Mouse (Mus musculus) liver, embryonic 16.5 days (tissue): ENCODE measurements at regions not wholly inside any gene's neighbourhood (a gene's known extent, or its start where the extent isn't known, plus 50 kb on each side); places are given as distances from the start of the nearest gene placed in this dataset.

Source experiments
- ATAC-seq: fragments of 200-750 bp; cut with Nextera tagmentation; 2 replicates; pipeline ENCODE4 v1.8.0; 2017; ENCODE audit warnings: low read depth, mild to moderate bottlenecking, moderate number of reproducible peaks, moderate library complexity
- H3K27ac ChIP-seq: fragments of 300-500 bp; sonication (generic); 2 replicates; pipeline ENCODE4 v1.5.1; 2014; ENCODE audit warnings: mild to moderate bottlenecking, low read length
- H3K27me3 ChIP-seq: fragments of 300-500 bp; sonication (generic); 2 replicates; pipeline ENCODE4 v1.6.1; 2014; ENCODE audit warnings: low read depth, low read length, mixed read lengths; ENCODE audit not compliant: control insufficient read depth, insufficient read depth
- H3K36me3 ChIP-seq: fragments of 300-500 bp; sonication (generic); 2 replicates; pipeline ENCODE4 v1.6.1; 2014; ENCODE audit warnings: mild to moderate bottlenecking; ENCODE audit not compliant: control insufficient read depth, insufficient read depth
- H3K4me1 ChIP-seq: fragments of 300-500 bp; sonication (generic); 2 replicates; pipeline ENCODE4 v1.6.1; 2014; ENCODE audit warnings: low read depth, low read length, mixed read lengths; ENCODE audit not compliant: control insufficient read depth
- H3K4me2 ChIP-seq: fragments of 300-500 bp; sonication (generic); 2 replicates; pipeline ENCODE4 v1.6.1; 2014; ENCODE audit warnings: low read depth, low read length, mixed read lengths
- H3K4me3 ChIP-seq: fragments of 300-500 bp; sonication (generic); 2 replicates; pipeline ENCODE4 v1.5.1; 2014; ENCODE audit warnings: low read depth, mild to moderate bottlenecking, low read length
- H3K9ac ChIP-seq: fragments of 300-500 bp; sonication (generic); 2 replicates; pipeline ENCODE4 v1.6.1; 2014; ENCODE audit warnings: low read depth, low read length
- H3K9me3 ChIP-seq: fragments of 300-500 bp; sonication (generic); replicated peaks from 2 replicates; pipeline ENCODE4 v1.6.1; 2016; ENCODE audit warnings: low read length; ENCODE audit not compliant: control insufficient read depth
- WGBS: fragments of 180-500 bp; shearing (Covaris S2); extraction: QIAGEN DNeasy Blood & Tissue Kit; methylation state at CpG from one replicate; pipeline ENCODE4 v1.1.7; 2014; ENCODE audit not compliant: insufficient replicate concordance; 5-methylcytosine and 5-hydroxymethylcytosine counted together

DNA sequence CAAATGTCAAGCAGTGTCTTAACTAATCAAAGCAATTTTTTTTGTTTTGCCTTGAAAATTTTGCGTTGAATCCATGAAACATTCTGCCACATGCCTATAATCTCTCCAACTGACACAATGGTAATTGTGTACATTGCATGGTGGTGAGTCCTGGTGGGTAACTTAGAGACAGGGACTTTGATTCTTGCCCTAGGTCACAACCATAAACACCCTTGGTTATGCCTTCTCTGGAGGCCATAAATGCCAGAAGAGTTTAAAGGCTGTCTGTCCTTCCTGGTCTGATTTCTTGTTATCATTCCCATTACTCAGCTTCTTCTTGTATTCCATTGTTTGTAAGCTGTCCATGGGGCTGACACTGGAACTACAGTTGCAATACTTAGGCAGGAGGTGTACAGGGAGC, 179.6 kb upstream of the Cxadr start:
- Histone ChIP-seq H3K4me1 (no peaks in the 10 kb centered on the region), H3K4me3 (no peak overlapping the region), H3K9me3 (no peaks in the 10 kb centered on the region), H3K9ac (no peak overlapping the region), H3K27me3 (no peaks in the 10 kb centered on the region), H3K4me2 (no peak overlapping the region), H3K36me3 (no peaks in the 10 kb centered on the region), H3K27ac (no peak overlapping the region)
- 44% methylated on average over 1 of the region's 1 CpGs for WGBS
- ATAC-seq = no peak

DNA sequence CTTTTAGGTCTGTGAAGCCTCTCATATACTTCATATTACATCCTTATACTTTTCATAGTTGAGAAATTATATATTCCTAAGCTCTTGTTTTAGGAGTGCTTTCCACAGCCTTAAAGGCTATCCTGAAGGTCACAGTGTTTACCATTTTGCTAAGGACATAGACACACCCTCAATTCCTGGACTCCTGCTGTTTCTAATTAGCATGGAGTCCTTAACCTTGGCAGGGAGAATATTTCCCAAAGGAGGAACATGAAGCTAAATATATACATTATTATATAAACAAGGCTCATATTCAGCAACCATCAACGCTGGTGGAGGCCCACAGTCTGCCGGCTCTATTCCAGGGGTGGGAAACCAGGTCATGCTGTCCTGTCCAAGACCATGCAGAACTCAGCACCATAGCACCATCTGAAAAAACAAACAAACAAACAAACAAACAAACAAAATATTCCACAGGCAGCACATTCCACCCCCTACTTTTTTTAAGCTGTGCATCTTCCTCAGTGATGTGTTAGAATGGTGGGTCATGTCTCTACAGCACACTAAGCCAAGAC, 180.9 kb upstream of the Cxadr start:
- Histone ChIP-seq H3K4me3 (no peak overlapping the region), H3K27me3 (no peaks in the 10 kb centered on the region), H3K27ac (no peak overlapping the region), H3K9ac (no peak overlapping the region), H3K9me3 (no peaks in the 10 kb centered on the region), H3K4me1 (no peaks in the 10 kb centered on the region), H3K36me3 (no peaks in the 10 kb centered on the region), H3K4me2 (no peak overlapping the region)
- WGBS = 64% methylated on average over 2 of the region's 2 CpGs
- no peak for ATAC-seq

DNA sequence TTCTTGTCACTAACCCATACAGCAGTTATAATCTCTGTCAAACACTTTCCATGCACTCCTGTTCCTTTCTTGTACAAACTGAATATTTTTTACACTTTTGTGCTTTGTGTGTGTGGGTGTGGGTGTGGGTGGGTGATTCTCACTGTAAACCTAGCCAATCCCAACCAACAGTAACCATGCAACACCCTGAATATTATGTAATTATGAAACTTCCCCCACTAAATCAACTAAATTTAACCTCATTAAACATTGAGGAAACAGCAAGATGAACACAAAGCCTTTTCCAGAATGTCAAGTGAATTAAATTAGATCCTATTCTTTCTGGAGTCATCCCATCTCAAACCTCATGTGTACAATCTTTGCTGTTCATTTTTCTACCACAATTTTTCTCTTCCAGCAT, 197.0 kb upstream of the Cxadr start:
- Histone ChIP-seq H3K27me3 (no peaks in the 10 kb centered on the region), H3K9ac (no peak overlapping the region), H3K4me2 (no peak overlapping the region), H3K36me3 (no peaks in the 10 kb centered on the region), H3K9me3 (no peaks in the 10 kb centered on the region), H3K4me3 (no peak overlapping the region), H3K27ac (no peak overlapping the region), H3K4me1 (no peaks in the 10 kb centered on the region)
- ATAC-seq = no peak

DNA sequence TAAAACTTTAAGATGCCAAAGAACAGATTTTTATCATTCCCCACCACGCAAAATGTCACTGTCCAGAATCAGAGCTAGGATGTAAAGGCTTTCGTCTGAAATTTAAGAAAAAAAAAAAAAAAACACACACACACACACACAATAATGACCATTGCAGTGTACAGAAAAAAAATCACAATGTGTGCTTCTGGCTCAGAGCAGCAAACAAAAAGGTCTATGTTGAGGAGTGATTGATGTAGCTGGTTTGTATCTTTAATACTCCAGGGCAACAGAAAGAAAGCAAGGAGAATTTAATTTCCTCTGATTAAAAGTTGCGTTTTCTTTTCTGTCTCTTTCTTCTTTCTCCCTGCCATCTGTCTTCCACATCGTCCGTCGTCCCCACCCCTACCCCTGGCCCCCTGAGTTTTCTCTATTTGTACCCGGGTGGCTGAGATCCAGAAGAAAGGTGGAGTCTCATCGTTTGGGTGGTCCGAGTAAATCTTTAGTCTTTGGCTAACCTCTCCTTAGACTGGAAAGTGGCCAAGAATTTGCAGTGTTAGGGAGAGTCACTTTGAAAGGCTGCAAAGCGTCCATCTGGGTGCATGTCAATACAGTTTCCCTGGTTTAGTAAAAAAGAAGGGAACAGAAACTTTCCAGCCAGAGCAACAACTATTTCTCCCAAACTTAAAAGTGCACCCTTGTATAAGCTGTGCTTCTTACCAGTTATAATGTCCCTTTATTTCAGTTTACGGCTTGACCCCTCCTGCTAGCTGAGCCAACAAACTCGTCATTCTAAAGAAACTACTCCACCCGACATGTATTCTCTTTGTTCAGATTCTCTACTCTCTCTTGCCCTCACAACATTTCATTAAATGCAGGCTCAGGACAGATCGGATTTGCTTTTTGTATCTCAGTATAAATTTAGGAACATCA, 199.6 kb upstream of the Cxadr start:
- H3K4me3 ChIP-seq = no peak overlapping the region
- 57% methylated on average over 14 of the region's 14 CpGs for WGBS
- H3K36me3 ChIP-seq = no peaks in the 10 kb centered on the region
- no peak overlapping the region for H3K4me2 ChIP-seq
- H3K4me1 ChIP-seq = no peaks in the 10 kb centered on the region
- no peak overlapping the region for H3K27ac ChIP-seq
- H3K9me3 ChIP-seq = no peaks in the 10 kb centered on the region
- ATAC-seq = no peak
- no peaks in the 10 kb centered on the region for H3K27me3 ChIP-seq
- H3K9ac ChIP-seq = no peak overlapping the region

DNA sequence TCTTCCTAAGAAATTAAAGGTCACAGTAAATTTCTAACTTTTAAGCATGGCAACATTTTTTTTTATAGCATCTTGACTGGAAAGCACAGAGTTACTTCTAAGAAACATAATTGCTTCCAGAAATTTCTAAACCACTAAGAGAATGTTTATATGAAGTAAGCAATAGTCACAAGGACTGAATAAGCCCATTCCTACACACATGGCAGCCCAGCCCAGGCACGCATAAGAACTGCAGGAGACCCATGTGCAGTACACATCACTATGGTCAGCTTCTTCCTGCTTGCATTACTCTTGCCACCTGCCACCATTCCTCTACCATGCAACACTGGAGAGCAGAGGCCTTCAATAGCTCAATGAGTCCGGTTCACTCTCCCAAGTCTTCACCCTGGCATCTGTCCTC, 201.4 kb upstream of the Cxadr start:
- H3K27ac ChIP-seq = no peak overlapping the region
- no peak overlapping the region for H3K9ac ChIP-seq
- 65% methylated on average over 2 of the region's 2 CpGs for WGBS
- H3K9me3 ChIP-seq = no peaks in the 10 kb centered on the region
- no peak for ATAC-seq
- no peak overlapping the region for H3K4me3 ChIP-seq
- no peaks in the 10 kb centered on the region for H3K36me3 ChIP-seq
- H3K4me2 ChIP-seq = no peak overlapping the region
- H3K27me3 ChIP-seq = no peaks in the 10 kb centered on the region
- no peaks in the 10 kb centered on the region for H3K4me1 ChIP-seq

DNA sequence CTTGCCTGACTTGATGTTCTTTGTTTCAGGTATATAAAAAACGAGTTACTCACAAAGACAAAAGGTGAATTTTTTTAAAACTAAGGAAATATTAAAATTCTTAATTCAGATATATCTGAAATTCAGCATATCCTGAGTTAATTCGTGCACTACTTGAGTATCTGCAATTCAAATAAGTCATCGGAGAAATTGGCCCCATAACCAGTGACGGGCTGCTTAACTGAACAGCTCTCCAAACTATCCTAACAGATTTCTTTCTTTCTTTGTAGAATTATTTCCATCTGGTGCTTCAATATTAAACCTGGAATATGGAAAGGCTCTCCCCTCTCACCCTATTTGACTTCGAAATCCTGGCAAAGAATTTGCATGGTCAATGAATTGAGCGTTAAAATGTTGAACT, 202.2 kb upstream of the Cxadr start:
- Histone ChIP-seq H3K36me3 (no peaks in the 10 kb centered on the region), H3K4me1 (no peaks in the 10 kb centered on the region), H3K4me3 (no peak overlapping the region), H3K27me3 (no peaks in the 10 kb centered on the region), H3K9ac (no peak overlapping the region), H3K4me2 (no peak overlapping the region), H3K27ac (no peak overlapping the region), H3K9me3 (no peaks in the 10 kb centered on the region)
- WGBS = 62% methylated on average over 6 of the region's 6 CpGs
- no peak for ATAC-seq

DNA sequence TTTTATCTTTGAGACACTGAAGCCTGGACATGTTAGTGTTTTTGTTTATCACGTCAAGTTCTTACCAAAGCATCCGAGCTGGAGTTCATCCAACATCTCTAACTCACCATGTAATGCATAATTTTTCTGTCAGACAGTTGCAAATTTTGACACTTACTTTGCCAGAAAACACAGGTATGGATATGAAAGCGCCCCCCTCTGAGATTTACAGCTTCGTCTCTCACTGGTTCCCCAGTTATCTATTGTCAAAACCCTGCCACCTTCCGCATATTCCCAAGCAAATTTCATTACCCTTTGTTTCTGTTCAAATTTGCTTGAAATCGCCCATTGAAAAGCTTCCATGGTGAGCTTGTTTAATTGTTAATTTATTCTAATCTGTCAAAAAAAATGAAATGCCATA, 202.7 kb upstream of the Cxadr start:
- Histone ChIP-seq H3K4me1 (no peaks in the 10 kb centered on the region), H3K4me3 (no peak overlapping the region), H3K4me2 (no peak overlapping the region), H3K36me3 (no peaks in the 10 kb centered on the region), H3K27ac (no peak overlapping the region), H3K9ac (no peak overlapping the region), H3K27me3 (no peaks in the 10 kb centered on the region), H3K9me3 (no peaks in the 10 kb centered on the region)
- 59% methylated on average over 6 of the region's 6 CpGs for WGBS
- no peak for ATAC-seq

DNA sequence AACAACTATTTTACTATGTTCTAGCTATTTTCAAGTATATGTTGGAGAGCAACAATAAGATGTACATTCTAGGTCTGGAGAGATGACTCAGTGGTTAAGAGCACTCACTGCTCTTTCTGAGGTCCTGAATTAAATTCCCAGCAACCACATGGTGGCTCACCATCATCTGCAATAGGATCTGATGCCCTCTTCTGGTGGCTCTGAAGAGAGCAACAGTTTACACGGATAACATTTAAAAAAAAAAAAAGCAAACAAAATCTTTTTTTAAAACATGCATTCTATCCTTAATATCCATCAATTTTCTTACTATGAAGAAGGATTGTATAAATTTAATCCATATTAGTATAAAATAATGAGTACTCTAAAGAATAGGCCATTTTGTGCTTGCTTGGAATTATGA, 204.7 kb upstream of the Cxadr start:
- 20% methylated on average over 1 of the region's 1 CpGs for WGBS
- Histone ChIP-seq H3K4me3 (no peak overlapping the region), H3K4me1 (no peaks in the 10 kb centered on the region), H3K27ac (no peak overlapping the region), H3K36me3 (no peaks in the 10 kb centered on the region), H3K9me3 (no peaks in the 10 kb centered on the region), H3K9ac (no peak overlapping the region), H3K27me3 (no peaks in the 10 kb centered on the region), H3K4me2 (no peak overlapping the region)
- ATAC-seq = no peak

DNA sequence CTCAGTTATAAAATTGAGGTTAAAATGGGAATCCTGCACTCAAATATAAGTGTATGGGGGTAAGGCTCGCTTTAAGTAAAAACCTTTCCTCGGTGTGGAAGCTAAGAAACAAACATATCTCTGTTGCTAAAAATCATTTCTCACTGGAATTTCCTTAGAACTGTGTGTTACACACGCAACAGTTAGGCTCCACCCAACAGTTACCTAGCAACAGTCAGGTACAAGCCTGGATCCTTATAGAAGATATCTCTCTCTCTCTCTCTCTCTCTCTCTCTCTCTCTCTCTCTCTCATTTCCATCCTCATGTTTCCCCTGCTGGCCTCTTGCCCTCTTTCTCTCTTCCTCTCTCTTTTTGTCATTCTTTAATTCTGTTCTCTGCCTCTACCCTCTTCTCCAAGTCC, 211.1 kb upstream of the Cxadr start:
- no peaks in the 10 kb centered on the region for H3K4me1 ChIP-seq
- WGBS = 53% methylated on average over 3 of the region's 3 CpGs

More for the DNA sequence above, 211.1 kb upstream of the Cxadr start:
- no peak overlapping the region for H3K4me3 ChIP-seq
- no peaks in the 10 kb centered on the region for H3K9me3 ChIP-seq
- ATAC-seq = no peak
- no peak overlapping the region for H3K27ac ChIP-seq
- H3K36me3 ChIP-seq = no peaks in the 10 kb centered on the region
- no peaks in the 10 kb centered on the region for H3K27me3 ChIP-seq
- no peak overlapping the region for H3K4me2 ChIP-seq
- H3K9ac ChIP-seq = no peak overlapping the region
